Mouse (Mus musculus) cerebellum, adult 9-10 months (tissue): ENCODE measurements at regions not wholly inside any gene's neighbourhood (a gene's known extent, or its start where the extent isn't known, plus 50 kb on each side); places are given as distances from the start of the nearest gene placed in this dataset.

Experiments
- DNase-seq: peaks from one replicate; pipeline ENCODE4 v3.0.0; 2022

- DNase-seq, result no peak
Measured at GRCm38 (mm10) chr5:90029751-90030150, 146.6 kb upstream of the Adamts3 start.

GRCm38 (mm10) chr5:90026835-90027753 is 144.0 kb upstream of the Adamts3 start:
- no peak for DNase-seq

GRCm38 (mm10) chr5:90021447-90021846 is 138.3 kb upstream of the Adamts3 start:
- no peak for DNase-seq

- no peak for DNase-seq
Measured at GRCm38 (mm10) chr5:90000758-90001157, 117.6 kb upstream of the Adamts3 start.

GRCm38 (mm10) chr5:89991568-89991967 is 108.4 kb upstream of the Adamts3 start:
- DNase-seq, result peak; percentile 80

GRCm38 (mm10) chr5:89981627-89982026 is 98.5 kb upstream of the Adamts3 start:
- DNase-seq, result no peak

- DNase-seq, result no peak
Measured at GRCm38 (mm10) chr5:89980204-89980603, 97.1 kb upstream of the Adamts3 start.

- no peak for DNase-seq
Measured at GRCm38 (mm10) chr5:89952611-89953010, 69.5 kb upstream of the Adamts3 start.

GRCm38 (mm10) chr5:89945660-89945925 is 62.5 kb upstream of the Adamts3 start:
- no peak for DNase-seq

- DNase-seq, result no peak
Measured at GRCm38 (mm10) chr5:89944855-89945659, 61.9 kb upstream of the Adamts3 start.

GRCm38 (mm10) chr5:89943276-89944127 is 60.4 kb upstream of the Adamts3 start:
- no peak for DNase-seq

- no peak for DNase-seq
Measured at GRCm38 (mm10) chr5:89942244-89942643, 59.1 kb upstream of the Adamts3 start.

GRCm38 (mm10) chr5:89932999-89933398 is 49.9 kb upstream of the Adamts3 start:
- DNase-seq, result peak; percentile 1
